Mouse (Mus musculus): Measurements from ENCODE around the gene Crybb3.

- TF ChIP-seq MAFK (IDR thresholded peaks at IDR 0.05; ENCODE audit: insufficient read depth, low read depth, low read length), result no peak
- TF ChIP-seq ZNF384 (IDR thresholded peaks at IDR 0.05; ENCODE audit: low read depth, low read length), result no peak
- TF ChIP-seq HCFC1 (IDR thresholded peaks at IDR 0.05; ENCODE audit: borderline replicate concordance, insufficient read depth, low read length), result no peak
- no peak for TF ChIP-seq ZC3H11A (IDR thresholded peaks at IDR 0.05; ENCODE audit: borderline replicate concordance, low read depth, low read length)
- no peak for TF ChIP-seq CHD2 (IDR thresholded peaks at IDR 0.05; ENCODE audit: low read depth, low read length)
Observed at GRCm38 (mm10) chr5:113082356-113083168, 1.2 kb upstream of the Crybb3 start.

Measured in ES-E14 (cell line).